ENCODE assay signal across 14 mouse cellular contexts in genomic region chr12:110707451-110707850, GRCm38 (mm10). TPM values are rescaled to one million over a fixed set of nuclear protein-coding genes. Genes with fewer than 3 reads are reported as not detected.
DNase-seq lines count a peak whose midpoint lies in the region; ATAC-seq and TF ChIP-seq lines count a peak whose summit lies in the region.
"Had no signal": no experiment of that assay in that cellular context is flagged by ENCODE, and none has a peak within 500 bp of the region (broad histone marks: within the 10 kb centered on the region; RNA-seq: fewer than 3 reads in every experiment).

No protein-coding gene starts in this region.

- H3K36me3 ChIP-seq in heart, embryonic 15.5 days = no peaks in the 10 kb centered on the region
- no peaks in the 10 kb centered on the region for H3K36me3 ChIP-seq in heart, adult 2 months (ENCODE audit: control insufficient read depth, insufficient read depth, low read length)
- no peaks in the 10 kb centered on the region for H3K36me3 ChIP-seq in neural tube, embryonic 13.5 days
- H3K36me3 ChIP-seq in hindbrain, embryonic 15.5 days = no peaks in the 10 kb centered on the region
- H3K36me3 ChIP-seq: embryonic facial prominence, embryonic 13.5 days; limb, embryonic 13.5 days had no signal

- no peak overlapping the region for H3K4me3 ChIP-seq in heart, embryonic 15.5 days
- H3K4me3 ChIP-seq in heart, adult 2 months = no peak overlapping the region
- no peak overlapping the region for H3K4me3 ChIP-seq in neural tube, embryonic 13.5 days
- no peak overlapping the region for H3K4me3 ChIP-seq in hindbrain, embryonic 15.5 days

- ATAC-seq in heart, embryonic 15.5 days (replicated peaks; ENCODE audit: insufficient number of reproducible peaks, insufficient read depth, low FRiP score, low read depth) = no peak
- ATAC-seq in neural tube, embryonic 13.5 days (ENCODE audit: low read depth) = no peak
- ATAC-seq in hindbrain, embryonic 15.5 days (ENCODE audit: low FRiP score, low read depth) = no peak

- no peaks in the 10 kb centered on the region for H3K9me3 ChIP-seq in heart, embryonic 15.5 days (replicated peaks)
- no peaks in the 10 kb centered on the region for H3K9me3 ChIP-seq in neural tube, embryonic 13.5 days
- no peaks in the 10 kb centered on the region for H3K9me3 ChIP-seq in hindbrain, embryonic 15.5 days
- H3K9me3 ChIP-seq: embryonic facial prominence, embryonic 13.5 days had no signal

- 89% methylated on average over 7 of the region's 7 CpGs for WGBS in heart, embryonic 15.5 days
- 88% methylated on average over 7 of the region's 7 CpGs for WGBS in heart, adult 2 months
- 90% methylated on average over 7 of the region's 7 CpGs for WGBS in neural tube, embryonic 13.5 days
- WGBS in hindbrain, embryonic 15.5 days = 87% methylated on average over 7 of the region's 7 CpGs

- no peak for TF ChIP-seq POLR2A in heart, adult 2 months (IDR thresholded peaks at IDR 0.05; ENCODE audit: insufficient read depth, low read depth, low read length)

- no peaks in the 10 kb centered on the region for H3K79me2 ChIP-seq in heart, adult 2 months (replicated peaks; ENCODE audit: control insufficient read depth, insufficient read depth, low read length)

- no peak for DNase-seq in heart, adult 2 months
- DNase-seq in neural tube, embryonic 10.5 days (ENCODE audit: extremely low spot score, low spot score) = no peak
- DNase-seq in retina, postnatal 1 day = peak; percentile 54
- no peak for DNase-seq in kidney, postnatal 25 days

- no peak overlapping the region for H3K27ac ChIP-seq in heart, embryonic 15.5 days
- no peak overlapping the region for H3K27ac ChIP-seq in heart, adult 2 months
- no peak overlapping the region; the same call in 1 of the 2 replicates for H3K27ac ChIP-seq in neural tube, embryonic 13.5 days (replicated peaks)
- peak overlapping the region; percentile 65; the same call in 1 of the 2 replicates for H3K27ac ChIP-seq in hindbrain, embryonic 15.5 days (replicated peaks)
- H3K27ac ChIP-seq: limb, embryonic 13.5 days had no signal

- no peaks in the 10 kb centered on the region for H3K27me3 ChIP-seq in heart, embryonic 15.5 days
- H3K27me3 ChIP-seq in heart, adult 2 months (ENCODE audit: control insufficient read depth, insufficient read depth, low read length) = no peaks in the 10 kb centered on the region
- no peaks in the 10 kb centered on the region for H3K27me3 ChIP-seq in neural tube, embryonic 13.5 days
- no peaks in the 10 kb centered on the region for H3K27me3 ChIP-seq in hindbrain, embryonic 15.5 days
- H3K27me3 ChIP-seq: embryonic facial prominence, embryonic 13.5 days; limb, embryonic 13.5 days had no signal

- TF ChIP-seq CTCF in heart, adult 2 months (IDR thresholded peaks at IDR 0.05) = no peak

- H3K4me2 ChIP-seq in heart, embryonic 15.5 days = peak overlapping the region; percentile 65
- H3K4me2 ChIP-seq in neural tube, embryonic 13.5 days = peak overlapping the region; percentile 56; the same call in 1 of the 2 replicates
- H3K4me2 ChIP-seq in hindbrain, embryonic 15.5 days = peak overlapping the region; percentile 54

- H3K4me1 ChIP-seq in heart, embryonic 15.5 days (replicated peaks) = peaks cover 14% of the 10 kb centered on the region
- H3K4me1 ChIP-seq in heart, adult 2 months (ENCODE audit: control insufficient read depth, insufficient read depth, low read length) = peaks cover 3% of the 10 kb centered on the region
- H3K4me1 ChIP-seq in neural tube, embryonic 13.5 days (replicated peaks) = peaks cover 21% of the 10 kb centered on the region
- H3K4me1 ChIP-seq in hindbrain, embryonic 15.5 days (replicated peaks) = peaks cover 15% of the 10 kb centered on the region

- intact Hi-C loops in heart, adult 2 months (cut with DNase I) = loop anchor here (2.0 kb wide), 1 partner anchor 133 kb away; the partner anchor contains the start of gene Mok

- no peak overlapping the region for H3K9ac ChIP-seq in heart, embryonic 15.5 days
- H3K9ac ChIP-seq in heart, adult 2 months (ENCODE audit: low read depth, low read length) = no peak overlapping the region
- H3K9ac ChIP-seq in neural tube, embryonic 13.5 days = no peak overlapping the region
- no peak overlapping the region for H3K9ac ChIP-seq in hindbrain, embryonic 15.5 days

- no peak for TF ChIP-seq EP300 in heart, adult 2 months (IDR thresholded peaks at IDR 0.05; ENCODE audit: insufficient read depth, low read depth, low read length)

RNA-seq across cellular contexts. Expression of gene Hsp90aa1, which starts 4.9 kb away (rescaled TPM):
- 595 and 603 TPM in 2 replicates for polyA plus RNA-seq in heart, embryonic 15.5 days (2015; fragmentation: Nextera tagmentation; extraction: Ambion mirVana)
- total RNA-seq in heart, adult 2 months (2021) = 100 to 1,000 TPM; 186 to 228 TPM
- polyA plus RNA-seq in heart, adult 2 months (2012; rRNA removed) = 47.5 and 99.5 TPM in 2 replicates
- 1,439 and 1,490 TPM in 2 replicates for polyA plus RNA-seq in neural tube, embryonic 13.5 days (2015; fragmentation: Nextera tagmentation; extraction: Ambion mirVana)
- polyA plus RNA-seq in hindbrain, embryonic 15.5 days (2015; fragmentation: Nextera tagmentation; extraction: Ambion mirVana) = 1,417 and 1,497 TPM in 2 replicates

RNA-seq across cellular contexts. Expression of gene 1700001K19Rik, which starts 25.0 kb away (rescaled TPM):
- polyA plus RNA-seq in heart, embryonic 15.5 days (2015; fragmentation: Nextera tagmentation; extraction: Ambion mirVana) = not detected in 2 replicates
- not detected for total RNA-seq in heart, adult 2 months (2021)
- 0.12 TPM in 1 of 2 replicates, not detected in the other for polyA plus RNA-seq in heart, adult 2 months (2012; rRNA removed)
- polyA plus RNA-seq in neural tube, embryonic 13.5 days (2015; fragmentation: Nextera tagmentation; extraction: Ambion mirVana) = 0.28 TPM in 1 of 2 replicates, not detected in the other
- 0.43 and 0.49 TPM in 2 replicates for polyA plus RNA-seq in hindbrain, embryonic 15.5 days (2015; fragmentation: Nextera tagmentation; extraction: Ambion mirVana)
- total RNA-seq: adrenal gland, adult 8-10 months; left cerebral cortex, adult 18-20 months had no signal
- polyA plus RNA-seq: embryonic facial prominence, embryonic 13.5 days; intestine, postnatal 0 days; large intestine, adult 2 months; limb, embryonic 13.5 days; stomach, embryonic 14.5 days had no signal

RNA-seq across cellular contexts. Expression of gene Wdr20, which starts 30.3 kb away (rescaled TPM):
- 14.7 and 17.8 TPM in 2 replicates for polyA plus RNA-seq in heart, embryonic 15.5 days (2015; fragmentation: Nextera tagmentation; extraction: Ambion mirVana)
- 10 to 100 TPM; 28.6 to 30.9 TPM for total RNA-seq in heart, adult 2 months (2021)
- polyA plus RNA-seq in heart, adult 2 months (2012; rRNA removed) = 14.5 and 20.1 TPM in 2 replicates
- polyA plus RNA-seq in neural tube, embryonic 13.5 days (2015; fragmentation: Nextera tagmentation; extraction: Ambion mirVana) = 27.1 and 28.0 TPM in 2 replicates
- 24.4 and 25.0 TPM in 2 replicates for polyA plus RNA-seq in hindbrain, embryonic 15.5 days (2015; fragmentation: Nextera tagmentation; extraction: Ambion mirVana)
